Mouse (Mus musculus) left cerebral cortex, postnatal 4 days (tissue): Measurements from ENCODE around the gene Hmcn2. TPM values are rescaled to one million over a fixed set of nuclear protein-coding genes. Genes with fewer than 3 reads are reported as not detected.

Source experiments
- DNase-seq: peaks from one replicate; pipeline ENCODE4 v3.0.0-alpha.2; 2022
- intact Hi-C: fragments of 180-260 bp; cut with DNase I; formaldehyde crosslinking; loops from one replicate; pipeline ENCODE4 v1.15.1; 2025
- total RNA-seq, 2 experiments: library from RNA; stranded (reverse); gene quantifications; 2 replicates each; pipeline ENCODE4 v1.2.3; 2021

Gene Hmcn2
- total RNA-seq, 2 experiments from 2014 or later: 0.42 to 0.72 TPM

GRCm38 (mm10) chr2:31381292-31381846, 67.2 kb downstream of the Hmcn2 start:
- intact Hi-C loops: loop anchor here (2.0 kb wide), 1 partner anchor 187 kb away; no protein-coding TSS in a partner anchor
- DNase-seq: peak; percentile 81

DNA sequence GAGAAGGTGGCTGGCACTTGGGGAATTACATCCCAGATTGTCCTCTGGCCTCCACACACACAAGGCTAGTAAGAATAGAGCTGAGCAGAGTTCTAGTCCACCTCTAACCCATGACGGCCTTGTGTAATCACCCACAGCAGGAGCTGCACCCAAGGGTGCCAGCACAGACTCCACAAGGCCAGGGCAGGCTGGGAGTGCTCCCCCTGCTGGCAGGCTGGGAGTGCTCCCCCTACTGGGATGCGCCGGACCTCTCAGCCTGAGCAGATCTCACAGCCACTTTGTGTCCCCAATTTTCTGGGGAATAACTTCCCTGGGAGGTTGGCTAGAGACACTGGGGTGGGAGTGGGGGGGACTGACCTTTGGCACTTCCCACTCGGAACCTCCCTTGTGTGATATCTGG, 68.7 kb downstream of the Hmcn2 start:
- no peak for DNase-seq
- intact Hi-C loops: no loop called here

DNA sequence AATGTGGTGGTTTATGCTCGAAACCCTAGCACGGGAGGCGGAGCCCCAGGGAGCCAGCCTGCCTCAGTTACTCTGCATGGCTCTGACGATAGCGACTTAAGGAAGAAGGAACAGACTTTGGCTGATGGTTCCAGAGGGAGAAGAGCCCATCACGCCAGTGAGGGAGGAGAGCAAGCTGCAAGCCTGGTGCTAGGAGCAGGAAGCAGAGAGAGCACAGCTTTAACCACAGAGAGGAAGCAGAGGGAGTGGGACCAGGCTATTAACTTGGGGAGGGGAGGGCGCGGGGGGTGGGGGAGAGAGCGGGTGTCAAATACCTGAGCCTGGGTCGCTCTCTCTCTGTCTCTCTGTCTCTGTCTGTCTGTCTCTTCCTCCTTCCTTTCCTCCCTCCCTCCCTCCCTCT, 102.8 kb downstream of the Hmcn2 start:
- intact Hi-C loops: no loop called here

DNA sequence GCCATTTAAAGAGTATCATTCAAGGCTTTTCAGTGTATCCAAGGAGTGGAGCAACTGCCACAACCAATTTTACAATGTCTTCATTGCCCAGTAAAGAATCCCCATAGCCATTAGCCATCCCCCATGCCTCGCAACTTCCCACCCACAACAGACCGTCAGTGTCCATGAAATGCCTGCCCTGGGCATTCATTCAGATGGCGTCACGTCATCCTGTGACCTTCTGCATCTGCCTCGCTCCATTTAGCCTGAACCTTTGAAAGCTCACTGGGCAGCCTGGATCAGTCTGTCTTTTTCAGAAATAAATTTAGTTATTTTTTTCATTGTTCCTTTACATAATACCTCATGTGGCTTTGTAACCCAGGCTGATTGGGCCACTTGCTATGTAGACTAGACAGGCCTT, 103.8 kb downstream of the Hmcn2 start:
- intact Hi-C loops: no loop called here
- no peak for DNase-seq

More for the DNA sequence above, 102.8 kb downstream of the Hmcn2 start:
- DNase-seq: no peak

DNA sequence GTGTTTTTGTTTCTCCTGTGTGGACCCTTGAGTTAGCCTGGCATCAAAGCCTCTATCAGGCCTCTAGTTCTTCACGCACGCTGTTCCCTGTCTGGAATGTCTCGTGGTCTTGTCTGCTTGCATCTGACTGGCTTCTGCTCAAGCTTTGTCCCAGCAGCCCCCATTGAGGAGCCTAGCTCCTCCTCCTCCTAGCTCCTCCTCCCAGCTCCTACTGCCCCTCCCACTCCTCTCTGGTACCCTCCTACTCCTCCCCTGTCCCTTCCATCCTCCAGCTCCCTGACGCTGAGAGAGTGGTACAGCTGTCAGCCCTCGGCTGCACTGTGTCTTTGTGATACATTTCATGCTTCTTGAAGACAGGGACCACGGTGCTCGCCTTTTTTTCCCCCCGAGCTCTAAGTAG, 104.4 kb downstream of the Hmcn2 start:
- intact Hi-C loops: no loop called here
- no peak for DNase-seq

GRCm38 (mm10) chr2:31420914-31421313, 106.7 kb downstream of the Hmcn2 start:
- DNase-seq: no peak
- intact Hi-C loops: no loop called here

DNA sequence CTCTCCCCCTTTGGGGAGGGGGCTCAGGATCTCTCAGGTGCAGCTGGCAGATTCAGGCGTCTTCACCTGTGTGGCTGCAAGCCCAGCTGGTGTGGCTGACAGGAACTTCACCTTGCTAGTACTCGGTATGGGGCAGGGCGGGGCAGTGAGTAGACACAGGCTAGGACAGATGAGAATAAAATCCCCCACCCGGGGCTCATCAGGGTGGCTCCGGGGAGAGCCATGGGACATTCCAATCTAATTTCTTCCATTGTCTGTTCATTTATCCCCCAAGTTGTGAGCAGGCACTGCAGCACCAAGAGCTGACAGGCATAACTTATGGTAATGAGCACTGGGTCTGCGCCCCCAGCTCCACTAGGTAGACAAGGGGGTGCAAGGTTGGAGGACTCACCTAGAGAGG, 108.4 kb downstream of the Hmcn2 start:
- intact Hi-C loops: no loop called here
- no peak for DNase-seq

DNA sequence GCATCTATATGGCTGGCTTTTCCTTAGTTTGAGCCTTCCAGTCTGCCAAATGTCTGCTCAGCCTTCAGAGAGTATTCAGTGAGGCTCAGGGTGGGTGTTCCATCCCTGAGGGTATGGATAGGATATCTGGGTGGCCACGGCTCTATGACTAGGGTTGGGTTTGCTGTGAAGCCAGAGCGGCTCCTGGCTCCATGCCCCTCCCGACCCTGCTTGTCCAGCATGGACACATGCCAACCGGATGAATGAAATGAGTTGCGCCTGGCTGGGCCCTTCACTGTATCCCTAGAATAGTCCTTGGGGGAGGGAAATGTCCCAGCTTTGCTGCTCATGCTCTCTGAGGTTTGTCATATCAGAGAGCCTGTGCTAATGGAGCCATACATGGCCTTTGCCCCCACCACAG, 117.3 kb downstream of the Hmcn2 start:
- intact Hi-C loops: no loop called here

DNA sequence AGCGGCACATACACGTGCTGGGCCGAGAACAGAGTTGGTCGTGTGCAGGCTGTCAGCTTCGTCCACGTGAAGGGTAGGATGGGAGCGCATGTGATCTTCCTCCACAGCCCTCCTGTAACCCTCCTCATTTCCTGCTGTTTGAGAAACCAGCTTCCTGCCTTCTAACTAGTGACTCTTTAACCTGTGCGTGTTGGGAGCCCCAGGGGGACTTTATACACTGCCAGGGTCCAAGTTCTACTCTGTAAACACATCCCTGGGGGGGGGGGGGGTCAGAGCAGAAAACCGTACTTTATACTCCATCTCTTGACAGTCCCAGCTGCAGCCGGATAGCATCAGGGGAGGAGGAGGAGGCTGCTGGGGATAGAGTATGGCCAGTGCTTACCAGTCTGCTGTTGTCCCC, 120.5 kb downstream of the Hmcn2 start:
- no peak for DNase-seq
- intact Hi-C loops: no loop called here

More for the DNA sequence above, 117.3 kb downstream of the Hmcn2 start:
- DNase-seq: peak; percentile 71

GRCm38 (mm10) chr2:31435567-31435966, 121.4 kb downstream of the Hmcn2 start:
- peak; percentile 45 for DNase-seq
- intact Hi-C loops: no loop called here

GRCm38 (mm10) chr2:31437480-31438245, 123.4 kb downstream of the Hmcn2 start:
- intact Hi-C loops: no loop called here

DNA sequence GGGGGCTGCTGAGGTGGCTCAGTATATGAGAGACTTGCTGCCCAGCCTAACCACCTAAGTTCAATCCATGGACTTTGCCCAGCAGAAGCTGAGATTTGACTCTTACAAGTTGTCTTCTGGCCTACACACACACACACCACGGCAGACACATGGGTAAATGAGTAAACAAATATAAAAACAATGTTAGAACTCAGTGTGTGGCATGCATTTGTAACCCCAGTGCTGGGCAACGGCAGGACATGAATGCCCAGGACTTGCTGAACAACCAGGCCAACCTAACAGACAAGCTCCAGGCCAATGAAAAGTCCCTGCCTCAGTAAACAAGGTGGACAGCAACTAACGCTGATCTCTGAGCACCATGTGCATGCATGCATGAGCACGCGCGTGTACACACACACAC, 125.4 kb downstream of the Hmcn2 start:
- intact Hi-C loops: no loop called here

More at GRCm38 (mm10) chr2:31437480-31438245, 123.4 kb downstream of the Hmcn2 start:
- DNase-seq: no peak

DNA sequence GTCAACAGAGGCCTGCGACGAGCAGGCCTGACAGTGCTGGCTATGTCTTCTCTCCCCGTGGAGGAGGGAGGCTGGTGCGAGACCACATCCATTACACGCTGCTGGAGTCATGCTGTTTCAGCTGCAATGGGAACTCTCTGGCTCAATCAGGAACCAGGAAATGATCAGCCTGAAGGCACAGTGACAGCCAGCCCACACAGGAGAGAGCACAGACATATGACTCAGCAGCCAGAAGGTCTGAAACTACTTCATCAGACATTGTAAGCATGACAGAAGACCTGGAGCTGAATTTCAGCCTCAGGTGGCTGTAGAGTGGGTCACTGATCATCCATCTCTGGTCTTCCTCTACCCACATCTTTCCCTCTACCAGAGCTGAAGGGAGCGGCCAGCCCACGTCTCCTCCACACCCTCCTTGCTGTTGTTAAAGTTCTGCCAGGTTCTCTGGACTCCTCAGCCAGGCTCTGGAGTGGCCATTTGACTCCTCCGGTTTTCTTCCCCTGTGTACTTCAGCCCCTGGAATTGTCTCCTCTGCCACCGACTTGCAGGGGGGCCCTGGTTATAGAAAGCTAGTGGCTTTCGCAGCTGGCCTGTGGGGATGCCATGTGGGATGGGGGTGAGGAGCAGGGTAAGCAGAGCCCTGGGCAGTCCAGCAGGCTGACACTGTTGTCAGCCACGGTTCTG, 128.4 kb downstream of the Hmcn2 start:
- intact Hi-C loops: no loop called here
- no peak for DNase-seq

More for the DNA sequence above, 125.4 kb downstream of the Hmcn2 start:
- no peak for DNase-seq

GRCm38 (mm10) chr2:31446036-31446435, 131.8 kb downstream of the Hmcn2 start:
- DNase-seq: no peak
- intact Hi-C loops: no loop called here

DNA sequence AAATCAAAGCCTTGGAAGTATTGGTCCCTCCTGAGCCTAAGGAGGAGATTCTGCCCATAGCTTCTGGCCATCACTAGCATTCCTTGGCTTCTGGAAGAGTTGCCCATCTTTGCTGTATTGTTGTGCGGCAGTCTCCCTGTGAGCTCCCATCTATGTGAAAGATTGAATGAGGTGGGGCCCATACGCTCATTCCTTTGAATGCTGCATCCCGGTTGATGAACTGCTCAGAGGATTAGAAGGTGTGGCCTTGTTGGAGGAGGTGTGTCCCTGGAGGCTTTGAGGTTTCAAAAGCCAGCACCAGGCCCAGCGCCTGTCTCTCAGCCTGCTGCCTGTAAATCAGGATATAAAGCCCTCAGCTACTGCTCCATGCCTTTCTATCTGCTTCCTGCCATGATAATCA, 132.2 kb downstream of the Hmcn2 start:
- intact Hi-C loops: no loop called here
- no peak for DNase-seq

GRCm38 (mm10) chr2:31447536-31447935, 133.3 kb downstream of the Hmcn2 start:
- DNase-seq: no peak
- intact Hi-C loops: no loop called here

DNA sequence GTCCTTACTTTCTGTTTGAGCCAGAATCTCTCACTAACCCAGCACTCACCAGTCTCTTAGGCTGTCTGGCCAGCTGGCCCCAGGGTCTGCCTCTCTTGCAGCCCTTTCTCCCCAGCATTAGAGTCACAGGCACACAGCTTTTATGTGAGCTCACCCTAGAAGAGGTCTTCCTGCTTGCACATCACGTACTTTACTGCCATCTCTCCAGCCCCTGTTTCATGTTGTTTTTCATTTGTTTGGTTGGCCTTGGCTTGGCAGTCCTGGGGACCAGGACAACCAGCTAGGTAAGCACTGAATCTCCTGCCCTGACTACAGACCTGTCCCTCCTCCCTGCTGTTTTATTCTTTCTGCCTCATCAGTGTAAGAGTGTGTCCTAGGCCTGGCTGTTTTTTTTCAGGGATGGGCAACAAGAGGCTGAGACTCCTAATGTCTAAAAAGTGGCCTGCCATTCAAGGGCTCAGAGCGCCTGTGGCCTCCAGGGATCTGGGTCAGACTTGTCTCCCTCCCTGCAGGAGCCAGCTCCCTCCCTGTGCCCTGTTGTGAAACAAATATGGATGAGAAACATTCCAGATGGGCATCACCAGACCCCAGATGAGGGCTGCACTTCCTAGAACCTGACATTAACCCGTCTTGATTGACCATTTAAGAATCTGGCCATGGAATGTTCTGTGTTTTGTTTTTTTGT, 134.7 kb downstream of the Hmcn2 start:
- intact Hi-C loops: no loop called here
- DNase-seq: no peak

DNA sequence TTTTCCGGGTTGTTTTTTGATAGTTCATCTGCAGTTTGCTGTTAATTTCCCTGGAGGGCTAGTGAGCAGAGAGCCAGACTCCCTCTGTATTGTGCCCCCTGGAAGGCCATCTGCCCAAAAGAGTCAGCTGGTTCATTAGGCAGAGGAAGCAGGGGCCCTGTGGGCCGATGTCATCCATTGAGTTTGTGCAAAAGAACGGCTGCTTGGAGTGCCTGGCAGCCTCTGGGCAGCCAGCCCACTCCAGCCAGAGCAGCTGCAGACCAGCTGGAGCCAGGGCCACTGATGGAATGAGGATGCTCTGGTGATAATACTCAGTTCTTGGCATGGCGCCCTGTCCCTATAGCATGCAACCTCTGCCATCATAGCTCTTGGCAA, 135.2 kb downstream of the Hmcn2 start:
- peak; percentile 90 for DNase-seq
- intact Hi-C loops: no loop called here

- intact Hi-C loops: no loop called here
- no peak for DNase-seq
Observed at GRCm38 (mm10) chr2:31449902-31450301, 135.7 kb downstream of the Hmcn2 start.

DNA sequence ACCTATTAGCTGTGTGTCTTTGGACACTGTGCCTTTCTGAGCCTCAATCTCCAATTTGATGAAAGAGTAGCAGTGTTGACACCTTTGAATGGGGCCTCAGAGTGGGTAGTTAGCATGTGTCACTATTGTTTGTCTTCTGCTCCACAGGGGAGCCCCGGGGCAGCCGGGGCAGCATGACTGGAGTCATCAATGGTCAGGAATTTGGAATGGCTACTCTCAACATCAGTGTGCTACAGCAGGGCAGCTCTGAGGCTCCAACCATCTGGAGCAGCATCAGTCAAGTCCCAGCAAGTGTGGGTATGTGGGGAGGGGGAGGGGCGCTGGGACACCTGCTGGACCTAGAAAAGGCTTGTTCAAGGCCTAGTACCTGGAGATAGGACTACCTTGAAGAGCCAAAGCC, 136.4 kb downstream of the Hmcn2 start:
- intact Hi-C loops: no loop called here
- DNase-seq: no peak

DNA sequence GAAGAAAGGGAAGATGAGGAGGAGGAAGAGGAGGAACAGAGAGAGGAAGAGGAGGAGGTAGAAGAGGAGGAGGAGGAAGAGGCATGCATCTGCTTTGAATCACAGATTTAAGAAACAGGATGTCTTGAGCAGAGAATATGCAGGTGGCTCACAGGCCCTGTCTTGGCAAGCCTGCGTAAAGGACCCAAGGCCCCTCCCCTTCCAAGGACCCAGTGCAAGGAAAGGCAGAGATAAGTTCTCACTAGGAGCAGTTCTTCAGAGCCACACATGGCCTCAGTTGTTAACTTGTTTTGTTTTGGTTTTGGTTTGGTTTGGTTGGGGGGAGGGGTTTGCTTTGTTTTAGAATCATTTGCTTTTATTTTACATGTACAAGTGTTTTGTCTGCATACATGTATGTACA, 137.3 kb downstream of the Hmcn2 start:
- DNase-seq: no peak
- intact Hi-C loops: no loop called here
